Mouse (Mus musculus) megakaryocyte progenitor cell, adult 5-6 weeks (primary cell): ENCODE results near the gene Clmn. TPM values are rescaled to one million over a fixed set of nuclear protein-coding genes. Genes with fewer than 3 reads are reported as not detected.

ENCODE experiments used
- ATAC-seq: replicated peaks from 2 replicates; pipeline ENCODE4 v1.8.0; 2016; ENCODE audit warnings: mild to moderate bottlenecking, moderate TSS enrichment, inconsistent platforms; ENCODE audit not compliant: poor library complexity
- total RNA-seq, 2 experiments: library from RNA; stranded (forward) in 1 of 2; stranded (reverse) in 1 of 2; fragments of 157-497, 149-512 nt in 1 of 2; fragments of 200-1000 nt in 1 of 2; gene quantifications; 2 replicates each; pipeline versions ENCODE4 v1.2.3 to v1.2.4; 2015 to 2017

Clmn gene
- total RNA-seq, 2 experiments from 2014 or later, result 0.10 TPM; not detected in 1

- ATAC-seq, result no peak
These were observed 143.9 kb downstream of the Clmn start for GRCm38 (mm10) chr12:104721011-104721410.

- peak; percentile 18; the same call in 1 of the 2 replicates for ATAC-seq
These were observed 145.9 kb downstream of the Clmn start for GRCm38 (mm10) chr12:104718956-104719355.

- ATAC-seq, result no peak
These were observed 148.5 kb downstream of the Clmn start for GRCm38 (mm10) chr12:104716409-104716808.

- peak; percentile 84 for ATAC-seq
These were observed 149.4 kb downstream of the Clmn start for GRCm38 (mm10) chr12:104715453-104715852.

Other genes with a start within 250 kb of the Clmn start
- gene Dicer1, start 113.1 kb downstream of the Clmn start, total RNA-seq (2015), result 46.2 and 46.6 TPM in 2 replicates
- gene Dicer1, start 113.1 kb downstream of the Clmn start, total RNA-seq (2017), result 22.4 and 38.8 TPM in 2 replicates
- 10.1 and 13.1 TPM in 2 replicates for gene Syne3, start 144.7 kb upstream of the Clmn start, total RNA-seq (2015)
- gene Syne3, start 144.7 kb upstream of the Clmn start, total RNA-seq (2017), result 19.5 and 21.1 TPM in 2 replicates
- gene Glrx5, start 167.6 kb upstream of the Clmn start, total RNA-seq (2015), result 58.1 and 65.3 TPM in 2 replicates
- 26.9 and 30.1 TPM in 2 replicates for gene Glrx5, start 167.6 kb upstream of the Clmn start, total RNA-seq (2017)